Mouse (Mus musculus): Measurements from ENCODE around the gene Otx2.

GRCm38 (mm10) chr14:48652256-48652655 is 21.4 kb downstream of the Otx2 start:
- TF ChIP-seq CTCF (IDR thresholded peaks at IDR 0.05; ENCODE audit: control insufficient read depth, insufficient read depth, insufficient replicate concordance, low read depth, low read length) = no peak
- no peak for TF ChIP-seq POLR2A (IDR thresholded peaks at IDR 0.05; ENCODE audit: control insufficient read depth, low read depth, low read length)
